Mouse (Mus musculus) retina, adult 2 months (tissue): ENCODE data around the gene Bcor.

Source experiments
- DNase-seq: peaks from one replicate; pipeline ENCODE4 v3.0.0-alpha.2; 2012; ENCODE audit warnings: low read depth, low spot score

Bcor gene

DNA sequence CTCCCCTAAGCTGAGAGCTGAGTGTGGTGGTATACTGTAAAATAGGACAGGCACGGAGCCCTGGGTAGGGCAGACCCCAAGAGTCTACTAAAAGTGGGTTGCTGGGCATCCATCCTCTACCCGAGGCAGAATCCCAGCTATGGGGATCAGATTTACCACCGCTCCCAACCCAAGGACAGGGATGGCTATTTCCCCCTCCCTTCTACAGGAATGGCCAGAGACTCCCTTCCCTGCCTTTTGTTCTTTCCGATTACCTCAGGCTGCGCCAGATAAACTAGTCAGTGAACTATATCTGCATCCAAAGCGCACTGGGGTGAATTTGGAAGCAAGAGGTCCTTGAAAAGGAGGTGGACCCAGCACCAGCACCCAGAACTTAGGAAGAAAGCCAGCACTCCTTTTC, 93.1 kb downstream of the Bcor start:
- DNase-seq, result no peak

DNA sequence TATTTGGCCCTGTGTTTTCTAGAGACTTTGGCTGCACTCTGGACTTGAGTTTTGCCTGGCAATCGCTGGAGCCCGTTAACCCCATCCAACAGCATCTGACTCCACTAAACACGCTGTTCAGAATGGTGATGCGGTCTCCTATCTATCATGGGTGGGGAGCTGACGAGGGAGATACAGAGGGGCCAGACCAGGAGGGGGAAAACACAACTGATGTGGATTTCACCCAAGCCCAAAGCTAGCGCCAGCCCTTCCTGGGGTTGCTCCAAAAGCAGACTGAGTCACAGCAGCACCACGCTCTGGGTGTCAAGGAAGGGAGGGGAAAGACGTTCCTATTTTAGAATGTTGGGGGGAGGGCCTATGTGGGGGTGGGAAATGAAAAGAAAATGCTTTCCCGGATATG, 94.4 kb downstream of the Bcor start:
- DNase-seq, result no peak

DNA sequence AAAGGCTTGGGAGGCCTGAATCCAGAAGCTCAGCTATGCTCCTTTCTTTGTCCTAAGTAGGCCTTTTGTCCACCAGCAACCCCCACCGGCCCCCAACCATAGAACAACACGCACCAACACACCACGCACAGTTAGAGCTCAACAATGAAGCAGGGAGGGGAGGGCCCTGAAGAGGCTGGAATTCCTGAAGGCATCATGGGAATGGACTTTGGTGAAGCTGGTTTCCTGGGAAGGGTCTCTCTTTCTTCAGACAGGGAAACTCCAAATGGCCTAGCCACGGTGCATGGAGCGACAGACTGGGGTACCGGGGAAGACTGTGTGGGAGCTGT, 97.3 kb downstream of the Bcor start:
- DNase-seq, result no peak

DNA sequence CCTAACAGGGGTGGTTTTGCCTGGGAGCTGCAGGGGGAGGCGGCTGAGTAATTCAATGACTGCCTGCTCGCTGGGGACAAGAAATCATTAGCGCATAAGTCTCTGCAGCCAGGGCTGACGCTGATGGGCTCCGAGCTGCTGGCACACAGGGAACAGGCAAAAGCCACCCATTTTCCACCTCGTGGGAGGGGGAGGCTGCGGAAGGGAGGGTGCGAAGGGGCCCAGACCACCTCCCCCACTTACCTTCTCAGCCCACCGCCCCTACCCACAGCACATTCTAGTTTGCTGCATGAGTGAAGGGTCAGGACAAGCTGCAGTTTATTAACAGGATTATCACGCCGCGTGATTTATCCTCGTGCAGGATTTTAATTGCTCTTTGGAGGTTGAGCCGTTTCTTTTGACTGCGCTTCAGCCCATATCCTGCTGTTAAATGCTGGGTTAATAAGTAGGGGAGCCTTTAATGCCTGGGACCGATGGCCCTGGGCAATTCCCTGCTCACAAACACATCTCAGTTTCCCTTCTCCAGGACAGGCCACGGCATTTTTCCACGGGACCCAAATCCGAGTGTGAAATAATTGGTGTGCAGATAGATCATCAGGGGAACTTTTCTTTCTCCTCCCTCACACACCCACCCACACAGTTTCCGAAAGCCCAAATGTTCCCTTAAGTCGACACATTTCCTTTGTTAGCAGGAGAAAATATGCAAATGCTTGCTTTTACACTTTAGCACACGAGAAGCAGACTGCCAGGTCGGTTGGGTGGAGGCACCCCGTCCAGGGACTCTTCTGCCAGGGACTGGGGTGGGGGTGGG, 97.8 kb downstream of the Bcor start:
- no peak for DNase-seq

DNA sequence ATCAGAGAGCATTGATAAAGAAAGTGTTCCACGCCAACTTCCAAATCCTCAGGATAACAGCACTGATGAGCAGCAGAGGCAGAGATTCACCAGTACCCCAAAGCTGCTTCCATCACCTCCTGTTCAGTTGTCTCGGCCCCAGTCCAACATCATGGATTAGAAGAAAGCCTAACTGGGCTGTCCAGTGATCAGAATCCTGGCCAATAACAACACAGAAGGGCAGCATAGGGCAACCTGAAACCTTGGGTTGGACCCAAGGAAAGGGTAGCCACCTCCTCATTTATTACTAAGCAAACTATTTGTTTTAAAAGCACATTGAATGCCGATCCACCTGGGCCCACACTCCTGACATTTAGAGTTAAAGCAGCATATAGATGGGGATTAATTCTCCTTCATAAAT, 99.3 kb downstream of the Bcor start:
- DNase-seq, result no peak

DNA sequence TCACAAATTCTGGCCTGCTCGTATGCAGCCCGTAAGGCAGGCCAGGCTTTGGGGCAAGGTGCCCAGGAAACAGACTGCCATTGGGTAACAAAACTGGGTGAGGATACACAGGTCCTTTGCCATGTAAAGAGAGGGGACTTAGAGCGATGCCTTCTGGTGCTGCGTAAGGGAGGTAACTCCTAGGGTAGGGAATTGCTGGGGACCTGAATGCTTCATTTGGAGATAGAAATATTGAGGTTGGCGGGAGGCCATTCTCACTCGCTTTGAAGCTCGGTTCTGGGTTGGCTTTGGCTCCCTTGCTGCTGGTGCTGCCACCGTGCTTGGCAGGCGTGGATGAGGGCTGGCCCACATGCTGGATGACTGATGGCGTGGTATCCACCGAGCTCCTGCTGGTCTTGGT, 102.9 kb downstream of the Bcor start:
- DNase-seq, result no peak

DNA sequence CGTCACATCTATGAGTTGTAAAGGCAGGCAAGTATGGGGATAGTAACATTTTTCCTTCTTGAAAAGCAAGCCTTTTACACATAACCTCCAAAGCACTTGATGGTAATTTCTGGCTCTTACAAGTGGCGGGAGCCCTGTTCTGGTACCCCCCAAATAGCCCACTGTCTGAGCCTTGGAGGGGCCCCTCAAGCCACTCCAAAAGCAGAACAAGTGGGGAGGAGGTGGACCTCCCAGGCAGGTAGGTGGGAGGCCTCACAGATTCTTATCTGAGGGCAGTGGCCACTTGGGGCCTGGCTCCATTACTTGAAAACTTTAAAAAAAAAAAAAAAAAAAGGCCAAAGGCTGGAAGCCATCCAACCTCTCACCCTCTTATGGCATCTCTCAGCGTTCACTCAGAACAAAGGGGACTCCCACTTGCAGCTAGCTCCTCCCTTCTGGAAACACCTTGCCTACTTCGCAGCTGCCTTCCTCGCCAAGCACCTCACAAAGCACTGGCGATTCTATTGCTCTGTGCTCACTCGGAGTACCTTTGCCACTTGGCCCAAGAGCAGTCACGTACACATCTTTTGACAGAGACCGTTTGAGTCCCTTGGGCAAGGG, 106.7 kb downstream of the Bcor start:
- no peak for DNase-seq

DNA sequence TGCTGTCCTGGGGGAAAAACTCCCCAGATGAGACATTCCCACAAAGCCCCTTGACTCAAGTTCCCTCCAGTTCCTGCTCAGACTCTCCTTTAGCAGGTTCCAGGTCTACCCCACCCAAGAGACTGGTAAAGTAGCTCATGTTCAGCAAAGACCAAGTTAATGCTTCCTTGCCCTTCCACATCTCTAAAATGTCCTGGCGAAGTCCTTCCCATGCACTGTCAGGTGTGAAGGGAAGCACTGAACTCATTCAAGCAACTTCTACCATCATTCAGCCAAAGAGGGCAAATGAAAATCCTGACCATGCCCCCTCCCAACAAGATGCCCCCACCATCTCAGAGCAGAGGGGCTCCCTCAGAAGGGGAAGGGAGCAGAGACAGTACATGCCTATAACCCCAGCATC, 107.5 kb downstream of the Bcor start:
- no peak for DNase-seq

DNA sequence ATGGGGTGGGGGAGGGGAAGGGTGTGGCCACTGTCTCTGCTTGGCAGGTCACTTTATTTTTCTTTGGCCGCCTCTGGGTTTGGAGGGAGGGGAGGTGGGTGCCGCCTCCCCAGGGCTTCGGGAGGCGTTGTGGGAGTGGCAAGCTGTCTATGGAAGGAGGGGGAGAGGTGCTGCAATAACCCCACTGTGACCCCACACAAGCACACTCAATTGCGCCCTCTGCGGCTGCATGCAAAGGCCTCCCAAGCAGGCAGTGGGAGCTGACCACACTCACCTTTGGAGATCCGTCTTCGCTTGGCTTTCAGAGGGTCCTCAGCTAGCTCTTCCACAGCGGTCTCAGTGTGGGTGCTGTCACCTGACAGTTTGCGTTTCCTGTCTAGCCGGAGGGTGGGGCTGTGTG, 111.4 kb downstream of the Bcor start:
- DNase-seq, result no peak

DNA sequence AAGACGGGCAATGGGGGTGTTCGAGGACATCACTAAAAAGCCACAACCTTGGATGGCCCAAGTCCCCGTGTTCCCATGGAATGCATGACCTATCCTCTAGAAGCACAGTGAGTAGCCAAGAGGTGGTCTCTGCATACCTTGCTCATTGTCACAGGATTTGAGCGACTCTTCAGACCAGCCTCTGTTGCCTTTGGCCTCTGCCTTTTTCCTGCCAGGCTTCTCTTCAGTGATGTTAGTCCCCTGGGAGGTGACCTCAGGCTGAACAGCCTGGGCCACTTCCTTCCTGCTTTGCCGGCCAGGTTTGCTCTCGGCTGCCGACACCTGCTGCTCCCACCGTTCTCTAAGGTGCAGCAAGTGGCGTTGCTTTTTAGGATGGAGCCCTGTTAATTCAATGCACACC, 112.0 kb downstream of the Bcor start:
- no peak for DNase-seq

DNA sequence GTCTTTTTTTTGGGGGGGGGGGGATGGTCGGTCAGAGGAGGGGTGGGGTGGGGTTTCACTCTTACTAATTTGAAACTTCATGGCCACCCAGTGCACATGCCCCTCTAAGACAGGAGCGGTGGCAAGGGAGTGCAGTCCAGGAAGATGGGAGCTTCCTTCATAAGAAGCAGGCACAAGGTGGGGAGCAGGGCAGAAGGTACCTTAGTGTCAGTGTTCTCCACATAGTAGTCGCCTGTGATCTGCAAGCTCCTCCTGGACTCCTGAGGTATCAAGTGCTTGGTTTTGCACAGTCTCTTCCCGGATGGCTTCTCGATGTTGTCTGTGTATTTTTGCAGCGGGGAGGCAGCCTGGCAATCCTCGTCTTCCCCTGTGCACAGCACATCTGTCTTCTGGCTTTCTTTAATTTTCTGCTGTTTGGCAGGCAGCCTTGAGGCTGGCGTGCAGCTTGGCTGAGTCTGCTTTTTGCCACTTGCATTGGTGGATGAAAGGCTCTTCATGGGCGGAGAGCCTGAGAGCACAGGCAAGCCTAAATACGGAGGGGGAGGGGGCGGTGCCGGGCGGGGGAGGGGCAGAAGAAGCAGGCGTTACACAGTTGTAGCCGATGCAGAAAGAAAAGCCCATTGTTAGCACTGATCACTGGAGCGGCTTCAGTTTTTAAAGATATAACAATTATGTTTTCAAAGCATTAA, 112.8 kb downstream of the Bcor start:
- no peak for DNase-seq

DNA sequence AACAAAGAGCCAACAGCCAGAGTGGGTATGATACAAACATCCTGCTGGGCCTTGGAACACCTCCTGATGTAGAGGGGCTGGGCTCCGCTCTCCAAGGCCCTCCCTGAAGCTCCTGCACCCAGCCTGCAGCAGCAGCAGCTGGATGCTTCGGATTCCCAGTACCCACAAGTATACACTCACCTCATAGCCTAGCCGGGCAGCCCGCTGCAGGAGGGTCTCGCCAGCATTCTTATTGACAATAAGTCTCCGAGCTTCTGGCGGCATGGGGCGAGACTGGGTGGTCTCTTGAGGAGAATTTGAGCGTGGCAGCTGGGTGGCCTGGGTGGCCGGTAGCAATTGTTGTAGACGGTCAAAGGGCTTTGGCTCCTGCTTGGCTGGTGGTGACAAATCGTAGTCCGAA, 113.5 kb downstream of the Bcor start:
- no peak for DNase-seq

DNA sequence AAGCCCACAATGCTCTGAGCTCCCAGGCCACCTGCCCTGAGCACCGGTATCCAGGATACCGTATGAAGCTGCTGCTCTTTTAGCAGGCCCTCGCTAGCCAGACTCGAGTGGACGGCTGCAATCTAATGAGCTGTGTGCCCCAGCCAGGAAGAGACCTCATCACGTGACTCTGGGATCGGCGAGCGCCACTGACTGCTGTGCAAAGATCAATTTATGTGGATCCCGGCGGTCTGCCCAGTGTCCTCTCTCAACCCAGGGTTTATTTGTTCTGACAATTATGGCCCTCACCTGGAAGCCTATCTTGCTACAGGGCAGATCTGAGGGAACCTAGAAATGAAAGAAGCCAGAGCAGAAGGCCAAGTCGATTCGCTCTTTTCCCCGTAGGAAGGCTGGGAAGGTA, 116.8 kb downstream of the Bcor start:
- no peak for DNase-seq

DNA sequence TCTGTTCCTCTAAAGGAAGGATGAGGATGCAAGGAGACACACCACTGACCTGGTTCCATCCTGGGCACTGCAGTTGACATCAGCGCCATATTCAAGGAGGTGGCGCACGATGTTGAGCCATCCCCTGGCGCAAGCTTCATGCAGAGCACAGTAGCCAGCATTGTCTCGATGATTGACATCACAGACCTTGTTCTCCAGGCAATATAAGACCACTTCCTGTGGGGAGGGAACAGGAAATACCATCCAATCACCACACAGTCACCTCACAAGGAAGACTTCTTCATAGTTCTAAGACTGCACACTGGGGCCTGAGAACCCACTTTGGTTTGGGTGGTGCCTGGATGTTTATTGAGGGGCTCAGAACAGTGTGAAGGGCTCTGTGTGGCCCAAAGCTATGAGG, 118.7 kb downstream of the Bcor start:
- DNase-seq, result no peak

DNA sequence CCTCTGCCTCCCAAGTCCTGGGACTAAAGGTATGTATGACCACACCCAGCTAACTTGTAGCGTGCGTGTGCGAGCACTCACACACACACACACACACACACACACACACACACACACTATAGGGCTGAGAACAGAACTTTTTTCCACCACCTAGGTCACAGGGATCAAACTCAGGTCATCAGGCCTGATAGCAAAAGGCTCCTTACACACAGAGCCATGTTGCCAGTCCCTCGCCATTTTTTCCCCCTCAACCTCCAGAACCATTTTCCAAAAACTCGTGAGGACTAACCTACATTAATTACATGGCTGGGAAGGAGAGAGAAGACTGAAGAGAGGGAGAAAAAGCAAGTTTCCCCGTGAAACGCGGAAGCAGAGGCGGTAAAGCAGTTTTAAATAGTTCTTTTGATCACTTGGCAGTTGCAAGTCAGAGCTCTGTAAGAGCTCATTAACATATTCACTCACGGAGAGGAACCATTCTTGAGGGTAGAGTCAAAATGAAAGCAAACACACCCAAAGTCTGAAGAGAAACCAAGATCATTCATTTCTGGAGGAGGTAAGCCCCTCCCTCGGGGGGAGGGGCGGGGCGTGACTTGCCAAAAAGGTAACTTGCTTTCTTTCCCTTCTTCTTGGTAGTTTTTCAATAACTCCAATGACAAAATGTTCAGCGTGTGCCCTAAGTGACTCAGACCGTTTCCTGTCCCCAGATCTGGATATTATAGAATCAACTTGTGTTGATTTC, 145.3 kb downstream of the Bcor start:
- DNase-seq, result no peak

DNA sequence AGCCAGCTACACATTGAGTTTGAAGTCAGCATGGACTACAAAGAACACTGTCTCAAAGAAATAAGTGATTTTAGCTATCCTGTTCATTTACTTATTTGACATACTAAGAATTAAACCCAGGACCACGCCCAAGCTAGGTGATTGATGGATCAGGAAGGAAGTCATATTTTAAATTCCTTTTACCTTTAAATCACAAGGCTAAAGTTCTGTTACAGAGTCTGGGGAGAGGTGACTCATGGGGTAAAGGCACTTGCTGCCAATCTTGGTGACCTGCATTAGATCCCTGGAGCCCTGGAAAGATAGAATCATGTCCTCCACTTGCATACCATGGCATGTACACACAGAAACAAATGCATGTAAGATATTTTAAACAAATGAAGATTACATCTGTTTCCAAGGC, 149.5 kb downstream of the Bcor start:
- no peak for DNase-seq

DNA sequence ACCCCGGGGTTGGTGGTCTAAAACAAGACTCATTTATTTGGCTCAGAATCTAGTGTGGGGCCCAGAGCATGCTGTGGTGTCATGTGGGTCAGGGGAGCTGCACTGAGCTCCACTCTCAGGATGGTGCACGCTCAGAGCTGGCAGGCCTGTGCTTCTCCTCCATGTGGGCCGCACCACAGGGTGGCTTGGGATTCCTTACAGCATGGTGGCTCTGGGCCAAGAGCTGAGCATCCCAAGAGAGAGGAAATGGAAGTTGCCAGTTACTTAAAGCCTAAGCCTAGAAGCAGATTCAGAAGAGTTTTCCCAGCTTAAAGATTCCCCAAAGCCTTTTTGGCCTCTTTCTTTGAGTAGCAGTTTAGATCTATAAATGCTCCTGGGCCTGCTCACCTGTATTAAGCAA, 151.1 kb downstream of the Bcor start:
- no peak for DNase-seq

DNA sequence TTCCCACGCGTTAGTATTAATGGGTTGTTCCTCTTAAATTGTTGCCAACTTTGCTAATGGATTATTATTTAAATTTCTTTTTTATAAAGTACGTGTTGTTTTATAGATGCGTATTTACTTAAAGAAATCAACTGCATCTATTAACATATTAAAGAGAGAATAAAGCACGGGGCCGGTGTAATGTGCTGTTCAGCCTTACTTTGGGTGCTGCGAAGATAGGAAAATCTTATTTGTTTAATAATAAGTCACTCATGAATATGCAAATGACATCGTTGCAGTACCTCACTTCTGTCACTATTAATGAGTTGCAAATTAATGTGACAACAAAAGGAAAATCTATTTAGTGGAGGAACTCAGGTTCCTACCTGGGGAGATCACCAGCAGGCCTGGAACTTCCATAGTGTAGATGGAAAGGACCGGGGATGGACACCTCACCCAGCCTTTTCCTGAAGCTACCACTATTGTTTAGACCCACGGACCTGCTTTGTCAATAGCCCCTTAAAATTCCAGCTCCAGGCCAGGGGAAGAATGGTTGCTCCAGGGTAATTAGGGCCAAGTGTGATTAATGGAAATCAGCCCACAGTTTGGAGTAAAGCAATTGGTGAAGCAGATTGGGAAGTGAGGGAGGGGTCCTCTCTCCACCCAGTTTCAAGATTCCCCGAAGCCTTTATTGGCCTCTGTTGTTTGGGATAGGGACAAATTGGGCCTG, 152.2 kb downstream of the Bcor start:
- DNase-seq, result no peak

DNA sequence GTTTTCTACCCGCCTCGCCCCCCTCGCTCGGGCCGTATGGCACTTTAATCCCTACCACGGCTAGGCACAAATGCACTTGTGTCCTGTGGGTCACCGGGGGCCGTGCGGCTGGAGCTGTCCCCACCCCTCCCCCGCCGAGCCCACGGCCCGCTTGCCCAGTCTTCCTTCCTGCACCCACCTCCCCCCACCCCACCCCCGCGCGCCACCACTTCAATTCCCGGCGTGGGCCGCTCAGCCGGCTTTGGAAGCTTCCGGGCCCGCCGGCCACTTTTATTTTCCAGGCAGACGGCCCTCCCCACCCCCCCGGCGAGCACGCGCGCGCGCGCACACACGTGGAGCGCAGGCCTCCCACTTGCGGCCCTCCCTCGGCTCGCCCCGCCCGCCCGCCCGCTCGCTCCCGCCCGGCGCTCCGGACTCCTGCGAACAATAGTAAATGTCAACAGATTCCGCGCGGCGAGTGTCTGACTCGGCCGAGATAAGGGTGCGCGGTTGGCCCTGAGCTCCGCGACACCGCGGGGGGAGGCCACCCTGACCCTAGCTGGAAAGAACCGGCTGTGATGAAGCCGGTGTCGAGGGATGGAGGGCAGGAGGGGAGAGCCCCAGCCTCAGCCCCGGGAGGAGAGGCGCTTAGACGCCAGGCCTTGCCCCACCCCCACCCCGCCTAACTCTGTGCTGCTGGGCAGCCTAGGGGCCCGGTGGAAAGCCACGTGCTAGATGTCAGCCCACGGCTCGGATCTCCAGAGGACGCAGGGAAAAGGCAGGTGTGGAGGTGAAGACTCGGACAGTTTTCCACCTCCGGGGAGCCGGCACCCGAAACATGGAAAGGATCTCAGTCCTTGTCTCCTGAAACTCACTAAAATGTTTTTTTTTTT, 153.0 kb downstream of the Bcor start:
- peak; percentile 56 for DNase-seq

DNA sequence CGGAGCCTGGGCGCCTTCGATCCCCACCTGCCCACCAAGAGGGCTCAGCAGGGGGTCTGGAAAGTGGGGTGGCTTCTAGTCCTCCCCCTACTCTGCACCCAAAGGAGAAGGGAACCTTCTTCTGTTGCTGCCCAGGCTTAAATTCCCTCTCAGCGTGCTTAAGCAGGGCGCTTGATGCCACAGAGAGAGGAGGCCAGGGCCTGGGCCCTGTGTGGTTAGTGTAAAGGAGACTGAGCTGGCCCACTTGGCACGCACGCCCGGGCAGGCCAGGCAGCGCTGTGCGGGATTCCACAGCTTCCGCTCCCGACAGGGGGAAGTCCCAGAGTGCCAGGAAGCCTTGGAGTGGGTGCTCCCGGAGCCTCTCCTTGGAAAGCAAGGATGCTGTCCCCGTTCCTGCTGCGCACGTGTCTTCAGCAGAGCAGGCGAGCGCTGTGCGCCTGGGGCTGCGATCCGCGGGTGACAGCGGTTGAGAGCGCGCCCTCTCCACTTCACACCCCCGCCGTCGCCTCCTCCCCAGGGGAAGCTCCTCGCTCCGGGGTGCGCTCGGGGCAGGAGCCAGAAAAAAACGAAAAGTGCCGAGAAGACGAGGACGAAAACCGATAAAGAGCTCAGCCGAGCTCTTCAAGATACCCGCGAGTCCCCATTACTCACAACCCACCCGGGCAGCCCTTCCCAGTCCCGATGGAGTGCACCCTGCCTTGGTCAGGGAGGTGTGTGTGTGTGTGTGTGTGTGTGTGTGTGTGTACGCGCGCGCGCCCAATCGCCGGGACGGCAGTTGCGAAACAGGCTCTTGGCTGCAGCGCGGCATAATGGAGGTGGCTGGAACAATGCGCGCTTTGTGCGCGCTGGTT, 153.9 kb downstream of the Bcor start:
- DNase-seq, result peak; percentile 23
